Mouse (Mus musculus) common myeloid progenitor, adult 5-6 weeks (primary cell): ENCODE measurements around the gene Akt1. TPM values are rescaled to one million over a fixed set of nuclear protein-coding genes. Genes with fewer than 3 reads are reported as not detected.

Source experiments
- ATAC-seq: replicated peaks from 2 replicates; pipeline ENCODE4 v1.8.0; 2016; ENCODE audit warnings: low read depth, mild to moderate bottlenecking, moderate TSS enrichment, inconsistent platforms; ENCODE audit not compliant: poor library complexity, severe bottlenecking
- total RNA-seq: library from RNA; stranded (forward); fragments of 200-1000, 187-1606 nt; gene quantifications from 2 replicates; pipeline ENCODE4 v1.2.3, GENCODE M21; 2017

Gene Akt1
- total RNA-seq, 1 experiment from 2014 or later = 95.3 TPM

DNA sequence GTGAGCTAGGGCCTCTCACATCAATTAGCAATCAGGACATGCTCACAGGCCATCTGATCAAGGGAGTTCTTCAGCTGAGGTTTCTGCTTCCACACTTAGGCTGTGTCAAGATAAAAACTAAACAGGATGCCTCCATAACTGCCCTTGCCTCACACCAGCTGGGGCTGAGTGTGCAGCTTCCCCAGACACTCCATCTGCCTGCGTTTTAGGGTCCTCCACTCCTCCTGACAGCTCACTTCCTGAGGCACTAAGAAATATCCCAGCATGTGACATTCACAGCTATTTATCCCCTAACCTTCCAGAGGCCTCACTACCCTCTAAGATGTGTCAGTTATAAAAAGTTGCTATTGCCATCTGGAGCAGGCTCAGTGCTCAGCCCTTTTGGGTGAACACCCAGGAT is 43.2 kb downstream of the Akt1 start:
- ATAC-seq = no peak

DNA sequence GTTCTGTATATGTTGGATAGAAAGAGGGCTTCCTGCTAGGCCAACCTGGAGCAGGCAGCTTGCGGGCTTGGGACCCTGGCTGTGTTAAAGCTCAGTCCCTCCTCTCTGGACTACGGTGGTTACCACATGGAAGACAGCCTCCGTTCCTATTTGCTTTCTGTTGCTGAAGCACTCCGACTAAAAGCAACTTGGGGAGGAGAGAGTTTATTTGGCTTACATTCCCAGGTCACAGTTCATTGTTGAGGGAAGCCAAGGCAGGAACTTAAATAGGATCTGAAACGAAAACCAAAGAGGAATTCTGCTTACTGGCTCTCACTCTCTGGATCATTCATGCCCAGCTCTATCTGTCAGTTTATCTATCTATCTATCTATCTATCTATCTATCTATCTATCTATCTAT is 43.9 kb downstream of the Akt1 start:
- ATAC-seq = no peak

DNA sequence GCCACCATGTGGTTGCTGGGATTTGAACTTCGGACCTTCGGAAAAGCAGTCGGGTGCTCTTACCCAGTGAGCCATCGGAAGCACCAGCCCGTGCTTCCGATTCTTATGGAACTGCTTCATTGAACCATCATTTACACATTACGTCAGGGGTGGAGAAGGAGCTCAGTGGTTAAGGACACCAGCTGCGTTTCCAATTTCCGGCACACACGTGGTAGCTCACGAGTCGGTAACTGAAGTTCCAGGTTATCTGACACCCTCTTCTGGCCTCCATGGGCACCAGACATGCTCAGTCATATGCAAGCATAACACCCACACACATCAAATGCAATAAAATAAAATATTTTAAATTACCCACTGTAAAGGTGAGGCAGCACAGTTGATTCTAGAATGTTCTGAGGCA is 44.7 kb downstream of the Akt1 start:
- no peak for ATAC-seq

DNA sequence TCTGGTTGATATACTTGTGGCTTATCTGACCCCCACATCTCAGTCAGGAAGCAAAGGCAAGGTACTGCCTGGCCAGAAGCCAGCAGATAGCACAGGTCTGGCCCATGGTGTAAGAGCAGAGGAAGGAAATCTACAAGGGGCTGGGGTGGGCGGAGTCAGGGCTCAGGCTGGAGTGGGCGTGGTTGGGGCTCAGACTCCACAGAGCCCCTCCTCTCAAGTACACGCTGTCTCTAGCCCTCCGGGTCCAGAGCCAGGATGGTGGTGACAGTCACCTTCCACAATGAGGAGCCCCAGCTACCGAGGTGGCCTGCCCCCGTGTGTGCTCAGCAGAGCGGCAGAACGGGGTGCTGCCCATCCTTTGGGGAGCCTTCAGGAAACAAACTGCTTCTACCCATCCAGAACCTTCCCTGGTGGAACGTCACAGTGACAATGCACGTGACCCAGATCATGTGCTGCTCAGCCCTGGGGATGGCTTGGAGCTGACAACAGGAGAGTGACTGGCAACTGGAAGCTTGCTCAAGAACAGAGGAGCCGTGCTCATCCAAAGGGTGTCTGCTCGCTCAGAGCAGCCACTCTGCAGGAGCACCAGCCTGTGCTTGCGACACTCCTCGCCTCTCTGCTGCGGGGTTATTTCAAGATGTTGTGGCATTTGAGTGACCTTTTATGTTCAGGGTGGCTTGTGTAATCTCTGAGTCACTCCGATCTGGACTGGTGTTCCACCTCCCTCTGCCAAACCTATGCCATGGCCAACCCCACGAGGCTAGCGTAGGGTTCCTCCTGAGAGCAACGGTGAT is 45.6 kb downstream of the Akt1 start:
- peak; percentile 73 for ATAC-seq

DNA sequence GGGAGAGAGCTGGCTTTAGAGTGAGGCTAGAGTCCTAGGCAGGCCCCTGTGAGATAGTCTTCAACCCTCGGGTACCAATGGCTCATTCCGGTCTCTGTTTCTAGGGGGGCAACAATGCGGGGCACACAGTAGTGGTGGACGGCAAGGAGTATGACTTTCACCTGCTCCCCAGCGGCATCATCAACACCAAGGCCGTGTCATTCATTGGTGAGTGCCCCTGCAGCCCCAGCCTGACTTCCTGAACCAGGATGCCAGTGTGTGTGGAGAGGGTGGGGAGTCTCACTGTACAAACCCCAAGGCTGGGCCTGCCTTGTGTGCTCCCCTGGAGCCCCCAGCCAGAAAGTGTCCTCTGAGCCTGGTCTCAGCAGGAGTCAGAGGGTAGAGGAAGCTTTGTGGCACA is 46.5 kb downstream of the Akt1 start:
- ATAC-seq = no peak

DNA sequence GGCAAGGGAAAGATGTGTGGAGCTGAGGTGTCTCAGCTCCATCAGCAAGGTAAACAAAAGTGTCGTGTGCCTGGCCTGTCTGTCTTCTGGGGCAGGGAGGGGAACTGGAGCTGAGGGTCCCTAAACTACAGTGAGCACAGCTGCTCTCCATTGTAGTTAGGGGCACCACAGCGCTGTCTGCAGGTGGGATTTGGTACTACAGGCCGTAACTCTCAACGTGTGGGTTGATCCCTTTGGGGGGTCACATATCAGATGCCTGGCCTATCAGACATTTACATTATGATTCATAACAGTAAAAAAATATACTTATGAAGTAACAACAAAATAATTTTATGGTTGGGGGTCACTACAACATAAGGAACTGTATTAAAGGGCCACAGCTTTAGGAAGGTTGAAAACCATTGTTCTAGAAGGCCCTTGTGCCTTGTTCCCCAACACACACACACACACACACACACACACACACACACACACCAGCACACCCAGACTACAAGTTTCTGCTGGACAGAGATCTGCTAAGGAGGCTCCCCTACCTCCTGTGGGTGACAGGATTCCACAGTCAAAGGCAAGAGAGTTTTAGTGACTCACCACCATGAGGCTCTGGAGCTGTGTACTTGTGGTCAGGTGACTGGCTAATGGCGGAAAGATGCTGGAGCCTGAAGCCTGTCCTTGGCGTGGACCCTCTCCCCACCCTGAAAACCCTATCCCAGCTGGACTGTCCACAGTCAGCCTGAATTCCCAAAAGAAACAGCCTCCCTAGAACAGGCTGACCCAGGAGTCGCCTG is 47.4 kb downstream of the Akt1 start:
- no peak for ATAC-seq

DNA sequence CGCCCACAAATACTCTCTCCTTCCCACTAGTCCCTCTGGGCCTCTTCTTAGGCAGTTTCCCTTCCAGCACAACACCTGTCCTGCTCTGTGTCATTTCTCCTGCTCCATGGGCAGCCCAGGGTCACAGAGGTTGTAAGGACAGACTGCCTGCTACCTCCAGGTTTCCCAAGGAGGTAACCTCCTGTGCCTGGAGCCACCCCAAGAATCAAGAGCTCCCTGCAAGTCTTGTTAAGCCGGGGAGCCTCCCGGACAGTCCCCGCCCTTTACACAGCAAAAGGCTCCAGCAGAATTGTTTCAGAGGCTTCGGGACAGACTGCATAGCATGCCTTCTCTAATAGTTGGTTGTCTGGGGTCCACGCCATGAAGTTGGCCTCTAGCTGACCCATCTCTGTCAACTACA is 48.2 kb downstream of the Akt1 start:
- ATAC-seq = no peak

DNA sequence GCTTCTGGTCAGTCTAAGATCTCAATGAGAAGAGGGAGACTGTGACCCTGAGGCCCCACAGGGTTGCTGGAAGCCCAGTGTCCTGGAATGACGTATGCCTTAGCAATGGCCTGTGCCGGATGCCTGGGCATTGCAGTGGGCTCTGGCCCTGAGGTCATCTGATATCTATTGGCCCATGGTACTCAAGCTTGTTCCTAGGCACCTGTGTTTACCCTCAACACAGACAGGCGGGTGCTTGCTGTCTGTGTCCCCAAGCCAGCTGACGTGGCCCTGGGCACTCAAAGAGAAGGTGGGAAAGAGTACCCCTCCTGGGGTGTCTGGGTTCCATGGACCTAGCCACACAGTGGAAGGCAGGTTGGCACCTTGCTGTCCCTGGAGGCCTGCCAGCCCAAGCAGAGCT is 49.0 kb downstream of the Akt1 start:
- no peak for ATAC-seq

DNA sequence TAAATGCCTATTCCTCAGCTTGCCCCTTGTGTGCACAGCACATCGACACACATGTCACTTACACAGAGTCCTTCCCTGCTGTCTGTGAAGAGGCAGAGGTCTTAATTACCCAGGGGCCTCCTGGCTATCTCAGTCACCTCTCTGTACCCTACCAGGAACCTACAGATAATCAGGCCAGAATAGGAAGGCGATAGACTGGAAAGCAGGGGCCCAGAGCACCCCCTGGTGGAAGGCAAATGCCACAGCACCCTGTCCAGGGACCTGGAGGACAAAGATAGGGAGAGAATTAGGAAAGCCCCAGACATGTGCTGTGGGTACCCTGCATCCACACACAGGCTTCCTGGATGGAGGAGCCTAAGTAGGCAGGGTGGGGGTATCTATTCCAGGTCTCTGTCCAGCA is 50.9 kb downstream of the Akt1 start:
- ATAC-seq = peak; percentile 46

DNA sequence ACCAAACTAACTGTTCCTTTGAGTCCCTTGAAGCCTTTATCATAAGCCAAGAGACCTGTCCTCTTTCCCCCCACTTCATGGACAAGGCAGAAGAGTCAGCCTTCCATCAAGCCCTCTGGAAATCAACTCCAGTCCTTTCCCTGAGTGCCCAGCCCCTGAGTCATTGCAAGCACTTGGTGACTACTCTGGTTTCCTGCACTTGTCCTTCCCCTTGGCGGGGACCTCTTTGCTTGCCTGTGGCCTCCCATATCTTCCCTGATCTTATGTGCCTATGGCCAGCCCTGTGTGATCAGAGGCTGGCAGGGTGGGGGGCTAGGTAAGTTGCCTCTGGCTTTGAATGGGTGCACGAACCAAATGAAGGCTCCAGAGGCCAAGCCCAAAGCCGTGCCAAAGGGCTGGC is 52.8 kb downstream of the Akt1 start:
- no peak for ATAC-seq

DNA sequence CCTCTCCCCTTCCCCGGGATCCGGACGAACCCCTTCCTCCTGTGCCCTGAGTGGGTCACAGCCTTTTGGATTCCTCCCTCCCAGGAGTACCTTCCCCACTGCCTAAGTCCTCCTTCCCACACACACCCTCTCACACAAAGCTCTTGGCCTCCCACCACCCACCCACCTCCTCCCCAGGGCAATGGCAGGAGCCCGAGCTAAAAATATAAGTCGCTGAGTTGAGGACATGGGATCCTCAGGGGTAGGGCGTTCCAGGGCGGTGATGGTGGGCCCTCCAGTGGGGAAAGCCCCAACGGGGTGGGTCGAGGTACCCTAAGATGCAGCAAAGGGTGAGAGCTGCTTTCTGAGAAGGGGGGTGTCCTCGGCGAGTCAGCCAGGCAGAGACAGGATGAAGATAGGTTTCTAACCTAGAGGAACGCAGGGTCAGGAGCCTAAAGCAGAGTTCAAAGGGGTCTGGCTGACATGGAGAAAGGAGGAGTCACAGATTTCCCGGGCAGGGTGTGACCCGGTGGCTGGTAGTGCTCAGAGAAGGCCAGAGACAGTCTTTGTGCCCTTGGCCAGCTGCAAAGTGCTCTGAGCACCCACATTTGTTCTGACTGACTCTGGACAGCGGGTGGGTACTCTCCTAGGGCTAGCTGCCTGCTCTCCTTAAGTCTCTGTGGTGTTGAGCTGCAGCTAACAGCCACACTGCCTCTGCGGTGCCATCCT is 54.2 kb downstream of the Akt1 start:
- ATAC-seq = no peak

DNA sequence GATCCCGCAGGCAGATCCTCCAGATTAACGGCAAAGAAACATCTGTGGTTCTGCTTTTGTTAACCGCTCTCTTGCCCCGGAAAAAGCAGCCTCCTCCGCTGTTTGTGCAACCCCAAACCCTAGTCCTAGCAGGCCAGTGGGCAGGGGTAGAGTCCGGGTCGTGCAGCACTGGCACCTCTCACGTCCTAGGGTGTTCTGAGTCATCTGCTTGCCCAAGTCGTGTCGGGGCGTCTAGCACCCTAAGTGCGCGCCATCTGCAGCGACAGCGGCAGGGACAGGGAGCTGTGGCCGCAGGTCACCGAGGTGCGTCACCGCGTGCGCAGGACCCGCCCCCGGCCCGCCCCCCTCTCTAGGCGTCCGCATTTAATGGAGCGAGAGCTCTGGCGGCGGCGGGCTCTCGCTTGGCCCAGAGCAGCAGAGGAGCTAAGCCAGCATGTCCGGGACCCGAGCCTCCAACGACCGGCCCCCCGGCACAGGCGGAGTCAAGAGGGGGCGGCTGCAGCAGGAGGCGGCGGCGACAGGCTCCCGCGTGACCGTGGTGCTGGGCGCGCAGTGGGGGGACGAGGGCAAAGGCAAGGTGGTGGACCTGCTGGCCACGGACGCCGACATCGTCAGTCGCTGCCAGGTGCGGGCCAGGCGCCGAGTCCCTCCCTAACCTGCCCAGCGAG is 54.9 kb downstream of the Akt1 start, which contains the start of gene Adssl1:
Gene Adssl1, plus strand, starts transcription at position 360 of the 668 bp plus-strand sequence.
- peak; percentile 37 for ATAC-seq

DNA sequence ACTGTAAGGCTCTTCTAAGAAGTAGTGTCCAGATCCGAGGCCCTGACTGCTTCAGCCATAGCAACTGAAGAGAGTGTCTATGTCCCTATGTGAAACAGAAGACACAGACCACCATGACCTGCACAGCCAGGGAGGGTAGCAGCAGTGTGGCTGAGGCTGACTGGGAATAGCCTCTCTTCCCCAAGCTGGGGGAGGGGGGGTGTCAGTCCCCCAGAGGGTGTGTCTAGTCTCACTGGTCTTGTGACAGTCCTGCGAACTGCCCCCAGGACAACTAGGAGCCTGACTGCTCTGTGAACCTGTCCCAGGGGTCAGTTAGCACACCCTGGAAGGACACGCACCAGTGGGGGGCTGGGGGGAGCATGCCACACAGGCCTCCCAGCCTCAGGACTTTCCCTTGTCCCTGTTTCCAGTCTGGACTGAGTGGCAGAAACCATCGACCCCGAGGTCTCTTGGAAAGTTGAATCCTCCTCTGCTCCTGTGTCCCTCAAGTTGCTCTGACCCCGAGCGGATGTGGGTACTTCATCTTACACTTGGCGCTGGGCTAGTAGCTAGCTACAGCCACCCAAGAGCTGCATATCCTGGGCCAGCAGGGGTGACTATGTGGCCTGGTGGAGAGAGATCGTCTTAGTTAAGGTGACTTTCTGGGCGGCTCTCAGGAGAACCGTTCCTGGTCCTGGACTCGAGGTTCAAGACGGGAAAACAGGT is 55.6 kb downstream of the Akt1 start:
- ATAC-seq = peak; percentile 12

DNA sequence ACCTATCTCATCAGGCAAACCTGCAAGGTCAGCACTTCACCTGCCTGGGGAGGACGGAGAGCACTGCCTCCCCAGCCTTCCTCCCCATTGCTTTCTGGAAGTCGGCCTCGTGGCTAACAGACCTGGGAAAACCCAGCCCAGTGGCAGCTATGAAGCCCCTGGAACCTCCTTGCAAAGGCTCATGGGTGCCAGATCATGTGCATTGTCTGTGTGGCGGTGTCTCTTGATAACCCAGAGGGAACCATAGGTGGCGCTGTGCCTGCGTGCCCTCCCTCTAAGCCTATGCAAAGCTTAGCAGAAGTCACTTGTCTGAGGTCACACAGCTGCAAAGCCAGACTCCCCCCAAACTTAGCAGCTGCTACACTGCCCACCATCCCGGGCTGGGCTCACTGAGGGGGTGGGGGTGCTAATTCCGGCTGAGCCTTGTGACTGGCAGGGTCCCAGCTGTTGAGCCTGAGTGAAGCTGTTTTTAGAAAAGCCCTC is 56.7 kb downstream of the Akt1 start:
- ATAC-seq = peak; percentile 51

DNA sequence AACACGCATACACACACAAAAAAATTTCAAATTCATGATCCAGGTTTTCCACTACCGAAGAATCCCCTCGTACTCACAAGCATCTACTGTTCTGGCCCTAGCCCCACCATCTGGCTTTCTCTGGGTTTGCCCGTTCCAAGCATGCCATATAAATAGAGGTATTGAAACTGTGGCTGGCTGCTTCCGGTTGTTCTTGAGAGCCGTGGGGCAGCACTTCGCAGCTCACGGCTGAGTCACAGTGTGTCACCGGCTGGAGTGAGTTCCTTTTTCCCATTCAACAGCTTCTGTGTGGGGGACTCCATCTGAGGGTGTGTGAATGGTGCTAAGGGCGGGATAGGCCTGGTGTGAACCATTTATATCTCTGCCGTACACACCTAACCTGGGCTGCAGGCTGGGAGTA is 57.5 kb downstream of the Akt1 start:
- peak; percentile 50 for ATAC-seq

DNA sequence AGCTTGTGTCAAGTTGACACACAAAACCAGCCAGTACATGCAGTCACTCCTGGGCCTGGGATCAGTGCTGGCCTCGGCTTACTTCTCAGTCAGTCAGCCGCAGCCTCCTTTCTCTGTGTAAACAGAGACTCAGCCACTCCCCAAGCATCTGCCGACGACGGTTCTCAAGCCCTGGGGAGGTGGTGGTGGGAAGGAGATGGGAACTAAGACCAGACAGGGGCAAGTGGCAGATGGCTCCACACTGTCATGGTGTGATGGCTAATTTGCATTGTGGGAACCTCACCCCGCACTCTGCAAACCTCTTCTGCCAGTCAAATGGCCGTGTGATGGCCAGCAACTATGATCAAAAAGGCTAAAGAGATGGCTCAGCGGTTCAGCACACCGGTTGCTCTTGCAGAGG is 58.0 kb downstream of the Akt1 start:
- no peak for ATAC-seq

DNA sequence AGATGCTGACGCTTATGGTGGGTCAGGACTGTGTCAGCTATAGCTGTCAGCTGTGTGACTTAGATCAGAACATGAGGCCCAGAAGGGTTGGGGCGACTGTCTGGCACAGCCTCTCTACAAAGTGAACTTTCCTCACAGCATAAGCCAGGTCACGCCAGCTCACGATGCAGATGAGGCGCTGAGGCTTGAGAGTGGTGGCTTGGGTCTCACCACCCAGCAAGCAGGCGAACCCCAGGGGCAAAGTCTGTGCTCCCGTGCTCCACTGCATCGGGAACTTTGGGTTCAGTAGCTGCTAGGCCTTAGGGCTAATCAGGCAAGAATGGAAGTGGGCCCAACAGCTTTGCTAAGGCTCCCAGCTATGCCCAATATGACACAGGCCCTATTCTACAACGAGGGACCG is 65.7 kb downstream of the Akt1 start:
- no peak for ATAC-seq

DNA sequence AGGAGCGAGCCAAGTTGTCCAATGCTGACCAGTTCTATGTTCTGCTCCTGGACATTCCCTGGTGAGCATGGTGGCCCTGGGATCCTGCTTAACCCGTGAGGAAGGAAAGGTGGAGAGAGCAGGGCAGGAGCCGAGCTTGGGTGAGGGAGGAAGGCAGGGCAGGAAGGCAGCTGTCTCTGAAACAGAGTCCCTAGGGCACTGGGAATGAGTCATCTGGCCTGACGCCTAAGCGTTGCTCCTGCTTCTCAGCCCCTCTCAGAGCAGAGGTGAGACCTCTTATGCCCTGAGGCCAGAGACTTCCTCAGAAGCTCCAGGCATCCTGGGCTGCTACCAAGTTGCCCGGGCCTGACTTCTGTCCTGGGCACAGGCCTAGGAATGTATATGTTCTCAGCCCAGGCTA is 67.7 kb downstream of the Akt1 start:
- ATAC-seq = no peak

DNA sequence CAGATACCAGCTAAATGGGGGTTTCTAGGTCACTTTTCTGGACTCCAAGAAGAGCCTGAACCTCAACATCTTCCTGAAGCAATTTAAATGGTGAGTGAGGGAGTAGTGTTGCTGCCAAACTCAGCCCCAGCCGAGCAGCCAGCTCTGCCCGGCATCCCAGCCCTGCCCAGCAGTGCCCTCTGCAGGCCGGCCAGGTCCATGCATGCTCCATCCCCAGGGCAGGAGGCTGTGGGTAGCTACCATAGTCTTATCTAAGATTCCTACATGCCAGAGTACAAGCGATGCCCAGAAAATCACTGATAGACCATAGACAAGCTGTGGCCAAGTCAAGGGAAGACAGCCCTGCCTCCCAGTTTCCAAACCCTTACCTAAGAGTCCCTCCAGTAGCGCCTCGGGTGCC is 68.9 kb downstream of the Akt1 start:
- ATAC-seq = peak; percentile 89
